Mouse (Mus musculus): ENCODE results near the gene 6820408C15Rik. TPM values are rescaled to one million over a fixed set of nuclear protein-coding genes. Genes with fewer than 3 reads are reported as not detected.
A peak's percentile ranks its signal among the peaks of the same experiment; 100 is the strongest.

Gene 6820408C15Rik
- total RNA-seq (2014; rRNA removed) (2.3 and 5.0 TPM in 2 replicates), polyA plus RNA-seq (2015; fragmentation: Nextera tagmentation; extraction: Ambion mirVana) (5.6 and 6.4 TPM in 2 replicates)

- H3K4me3 ChIP-seq (ENCODE audit: low read depth, low read length), result peak within 1 kb of the TSS; percentile 86
- no peak for ATAC-seq
- peak within 1 kb of the TSS; percentile 72 for H3K4me2 ChIP-seq (ENCODE audit: low read depth)
- no peak for TF ChIP-seq CTCF (IDR thresholded peaks at IDR 0.05; ENCODE audit: low read depth)
- H3K36me3 ChIP-seq (ENCODE audit: insufficient read depth), result no peaks in the 10 kb centered on the region
- peaks cover 25% of the 10 kb centered on the region for H3K4me1 ChIP-seq (ENCODE audit: insufficient read depth)
- H3K9ac ChIP-seq, result peak within 1 kb of the TSS; percentile 90
- H3K27ac ChIP-seq (ENCODE audit: low read depth, low read length), result peak within 1 kb of the TSS; percentile 95
- no peak for DNase-seq
- no peaks in the 10 kb centered on the region for H3K27me3 ChIP-seq (ENCODE audit: insufficient read depth, low read length)
- 28% methylated on average over 4 of the region's 4 CpGs for WGBS
- H3K9me3 ChIP-seq (ENCODE audit: low read length), result no peaks in the 10 kb centered on the region
Measured at GRCm38 (mm10) chr2:152415287-152415686, at the start of gene 6820408C15Rik. 6820408C15Rik (plus strand) TSS chr2:152415587.

DNA sequence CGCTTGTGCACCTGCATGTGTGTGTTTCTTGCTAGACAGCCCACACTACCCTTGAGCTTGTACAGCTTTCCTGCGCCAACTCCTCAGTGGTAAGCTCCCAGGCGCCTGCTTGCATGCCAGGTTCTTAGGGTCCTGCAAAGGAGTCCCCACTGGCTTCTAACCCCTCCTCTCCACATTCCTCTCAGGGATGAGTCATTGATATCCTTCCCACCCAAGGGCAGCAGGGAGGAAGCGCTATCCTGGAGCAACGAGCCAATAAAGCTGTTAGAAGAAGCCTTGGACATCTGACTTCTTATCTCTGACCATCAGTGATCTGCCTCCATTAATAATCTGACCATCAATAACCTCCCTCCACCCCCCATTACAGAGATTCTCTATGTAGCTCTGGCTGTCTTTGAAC is 47.5 kb upstream of the 6820408C15Rik start:
- 90% methylated on average over 5 of the region's 5 CpGs for WGBS
- Histone ChIP-seq H3K4me1 (ENCODE audit: insufficient read depth) (0 out of 2 replicates have a peak, but pooled peaks cover 3% of the 10 kb centered on the region), H3K27ac (ENCODE audit: low read depth, low read length) (no peak overlapping the region), H3K9me3 (ENCODE audit: low read length) (no peaks in the 10 kb centered on the region), H3K36me3 (ENCODE audit: insufficient read depth) (no peaks in the 10 kb centered on the region), H3K9ac (no peak overlapping the region), H3K27me3 (ENCODE audit: insufficient read depth, low read length) (no peaks in the 10 kb centered on the region), H3K4me2 (ENCODE audit: low read depth) (no peak overlapping the region), H3K4me3 (ENCODE audit: low read depth, low read length) (no peak overlapping the region)
- DNase-seq, result no peak
- no peak for TF ChIP-seq CTCF (IDR thresholded peaks at IDR 0.05; ENCODE audit: low read depth)
- no peak for ATAC-seq

- peak; percentile 78 for DNase-seq
- no peaks in the 10 kb centered on the region for H3K9me3 ChIP-seq (ENCODE audit: low read length)
- H3K4me3 ChIP-seq (ENCODE audit: low read depth, low read length), result no peak overlapping the region
- H3K36me3 ChIP-seq (ENCODE audit: insufficient read depth), result no peaks in the 10 kb centered on the region
- H3K9ac ChIP-seq, result no peak overlapping the region
- ATAC-seq, result peak; percentile 65
- H3K4me1 ChIP-seq (ENCODE audit: insufficient read depth), result 0 out of 2 replicates have a peak, but pooled peaks cover under 1% of the 10 kb centered on the region
- no peaks in the 10 kb centered on the region for H3K27me3 ChIP-seq (ENCODE audit: insufficient read depth, low read length)
- 31% methylated on average over 14 of the region's 14 CpGs for WGBS
- no peak overlapping the region for H3K4me2 ChIP-seq (ENCODE audit: low read depth)
- no peak overlapping the region for H3K27ac ChIP-seq (ENCODE audit: low read depth, low read length)
- TF ChIP-seq CTCF (IDR thresholded peaks at IDR 0.05; ENCODE audit: low read depth), result peak; percentile 90
Measured at GRCm38 (mm10) chr2:152368532-152369140, 46.8 kb upstream of the 6820408C15Rik start.

- no peak for TF ChIP-seq CTCF (IDR thresholded peaks at IDR 0.05; ENCODE audit: low read depth)
Measured at GRCm38 (mm10) chr2:152372104-152372503, 43.3 kb upstream of the 6820408C15Rik start.

GRCm38 (mm10) chr2:152372661-152373060 is 42.7 kb upstream of the 6820408C15Rik start:
- DNase-seq (no peak), ATAC-seq (no peak)
- Histone ChIP-seq H3K9ac (no peak overlapping the region), H3K27me3 (ENCODE audit: insufficient read depth, low read length) (0 out of 2 replicates have a peak, but pooled peaks cover 3% of the 10 kb centered on the region), H3K9me3 (ENCODE audit: low read length) (no peaks in the 10 kb centered on the region), H3K4me2 (ENCODE audit: low read depth) (no peak overlapping the region), H3K36me3 (ENCODE audit: insufficient read depth) (no peaks in the 10 kb centered on the region), H3K4me3 (ENCODE audit: low read depth, low read length) (no peak overlapping the region), H3K27ac (ENCODE audit: low read depth, low read length) (no peak overlapping the region), H3K4me1 (ENCODE audit: insufficient read depth) (peaks cover 4% of the 10 kb centered on the region)
- 60% methylated on average over 4 of the region's 4 CpGs for WGBS
- TF ChIP-seq CTCF (IDR thresholded peaks at IDR 0.05; ENCODE audit: low read depth), result no peak

More at GRCm38 (mm10) chr2:152372104-152372503, 43.3 kb upstream of the 6820408C15Rik start:
- Histone ChIP-seq H3K36me3 (ENCODE audit: insufficient read depth) (no peaks in the 10 kb centered on the region), H3K27ac (ENCODE audit: low read depth, low read length) (no peak overlapping the region), H3K4me1 (ENCODE audit: insufficient read depth) (peaks cover 4% of the 10 kb centered on the region), H3K9me3 (ENCODE audit: low read length) (no peaks in the 10 kb centered on the region), H3K27me3 (ENCODE audit: insufficient read depth, low read length) (0 out of 2 replicates have a peak, but pooled peaks cover under 1% of the 10 kb centered on the region), H3K4me3 (ENCODE audit: low read depth, low read length) (no peak overlapping the region), H3K4me2 (ENCODE audit: low read depth) (no peak overlapping the region), H3K9ac (no peak overlapping the region)
- DNase-seq (no peak), ATAC-seq (no peak)
- 46% methylated on average over 7 of the region's 7 CpGs for WGBS

DNA sequence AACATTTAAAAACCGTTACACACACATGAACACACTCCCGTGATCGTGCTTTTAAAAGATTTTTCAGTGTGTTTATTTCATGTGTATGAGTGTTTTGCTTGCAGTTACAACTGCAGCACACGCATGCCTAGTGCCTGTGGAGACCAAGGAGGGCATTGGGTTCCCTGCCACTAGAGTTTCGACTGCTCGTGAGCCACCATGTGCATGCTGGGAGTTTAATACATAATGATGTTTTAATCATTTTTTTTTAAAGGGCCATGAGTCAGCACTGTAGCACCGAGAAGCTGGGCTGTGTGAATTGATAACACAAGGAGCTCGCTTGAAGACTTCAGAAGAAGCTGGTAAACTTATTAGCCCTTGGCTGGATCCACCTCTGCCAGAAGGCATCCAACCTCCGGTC is 41.8 kb upstream of the 6820408C15Rik start:
- no peaks in the 10 kb centered on the region for H3K9me3 ChIP-seq (ENCODE audit: low read length)
- H3K4me3 ChIP-seq (ENCODE audit: low read depth, low read length), result no peak overlapping the region
- no peak overlapping the region for H3K27ac ChIP-seq (ENCODE audit: low read depth, low read length)
- ATAC-seq (no peak), DNase-seq (no peak)
- WGBS, result 81% methylated on average over 9 of the region's 9 CpGs
- TF ChIP-seq CTCF (IDR thresholded peaks at IDR 0.05; ENCODE audit: low read depth), result no peak
- no peak overlapping the region for H3K9ac ChIP-seq
- H3K36me3 ChIP-seq (ENCODE audit: insufficient read depth), result no peaks in the 10 kb centered on the region
- 0 out of 2 replicates have a peak, but pooled peaks cover 3% of the 10 kb centered on the region for H3K27me3 ChIP-seq (ENCODE audit: insufficient read depth, low read length)
- H3K4me1 ChIP-seq (ENCODE audit: insufficient read depth), result peaks cover 4% of the 10 kb centered on the region
- no peak overlapping the region for H3K4me2 ChIP-seq (ENCODE audit: low read depth)

DNA sequence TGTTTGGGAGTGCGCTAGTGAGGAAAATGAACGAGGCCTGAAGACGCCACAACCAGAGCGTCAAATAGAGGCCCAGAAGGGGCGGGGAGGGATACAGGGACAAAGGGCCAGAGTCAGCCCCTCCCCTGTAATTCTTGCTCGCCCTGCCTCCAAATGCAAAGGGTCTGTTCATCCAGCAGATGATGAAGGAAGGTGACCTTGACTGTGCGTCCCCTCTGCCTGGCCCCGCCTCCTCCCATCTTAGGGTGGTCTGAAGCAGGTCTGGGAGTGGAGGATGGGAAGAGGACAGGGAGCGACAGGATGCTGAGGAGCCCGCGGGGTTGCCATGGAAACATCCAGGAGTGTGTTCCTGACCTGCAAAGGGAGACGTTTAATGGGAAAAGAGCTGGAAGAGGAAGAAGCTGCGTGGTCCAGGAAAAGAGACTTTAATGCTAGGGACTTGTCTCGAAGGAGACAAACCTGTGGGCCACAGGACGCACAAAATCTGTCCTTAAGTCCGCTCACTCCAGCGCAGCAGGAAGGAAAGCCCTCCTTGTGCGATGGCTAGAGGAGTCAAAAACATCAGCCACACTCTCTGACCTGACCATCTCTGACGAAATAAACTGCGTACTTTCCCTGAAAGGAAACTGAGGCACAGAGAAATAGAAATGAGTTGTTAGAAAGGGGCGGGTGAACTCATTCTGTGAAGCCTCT is 39.6 kb upstream of the 6820408C15Rik start:
- H3K9ac ChIP-seq, result peak overlapping the region; percentile 49

More for the DNA sequence above, 39.6 kb upstream of the 6820408C15Rik start:
- H3K4me3 ChIP-seq (ENCODE audit: low read depth, low read length), result peak overlapping the region; percentile 31
- H3K27me3 ChIP-seq (ENCODE audit: insufficient read depth, low read length), result 0 out of 2 replicates have a peak, but pooled peaks cover 3% of the 10 kb centered on the region
- ATAC-seq, result peak; percentile 77
- H3K4me2 ChIP-seq (ENCODE audit: low read depth), result peak overlapping the region; percentile 55
- peaks cover 4% of the 10 kb centered on the region for H3K4me1 ChIP-seq (ENCODE audit: insufficient read depth)
- peak overlapping the region; percentile 60 for H3K27ac ChIP-seq (ENCODE audit: low read depth, low read length)
- no peaks in the 10 kb centered on the region for H3K9me3 ChIP-seq (ENCODE audit: low read length)
- H3K36me3 ChIP-seq (ENCODE audit: insufficient read depth), result no peaks in the 10 kb centered on the region
- WGBS, result 2% methylated on average over 21 of the region's 21 CpGs
- DNase-seq, result peak; percentile 71
- TF ChIP-seq CTCF (IDR thresholded peaks at IDR 0.05; ENCODE audit: low read depth), result no peak

Measured in forebrain, postnatal 0 days (tissue).